Mouse (Mus musculus): ENCODE measurements around the gene Gm10972.
"Not testable (repeated sequence)": the region's sequence is repeated elsewhere in the genome, so short reads cannot be mapped to it uniquely, and the experiment has no call there.

DNA sequence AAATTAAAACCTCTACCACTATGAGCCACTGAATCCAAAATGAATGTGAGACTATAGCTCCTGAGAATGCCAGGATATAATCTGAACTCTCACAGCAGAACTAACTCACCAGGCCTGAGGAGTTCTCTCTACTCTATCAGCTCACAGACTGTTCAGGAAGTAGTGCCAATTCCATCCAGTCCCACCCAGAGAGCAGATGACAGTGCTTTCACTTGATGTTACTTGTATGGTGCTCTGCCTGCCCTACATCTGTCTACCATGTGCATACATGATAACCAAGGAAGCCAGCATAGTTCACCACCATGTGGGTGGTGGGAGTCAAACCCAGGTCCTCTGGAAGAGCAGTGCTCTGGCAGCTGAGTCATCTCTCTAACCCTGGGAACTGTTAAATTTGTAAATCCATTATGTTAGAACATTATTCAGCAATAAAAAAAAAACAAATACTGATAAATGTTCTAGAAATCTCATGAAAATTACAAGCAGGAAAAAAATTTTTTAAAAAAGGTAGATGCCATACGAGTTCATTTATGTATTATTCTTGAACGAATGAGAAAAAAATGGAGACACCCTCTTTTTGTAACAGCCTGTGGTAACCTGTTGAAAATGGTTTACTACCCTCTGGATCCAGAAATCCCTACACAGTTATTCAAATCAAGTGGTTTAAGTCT is at the start of gene Gm10972:
- not testable (repeated sequence) for TF ChIP-seq CTCF (IDR thresholded peaks at IDR 0.05; ENCODE audit: insufficient read depth, low read length); POLR2A (IDR thresholded peaks at IDR 0.05; ENCODE audit: borderline replicate concordance, extremely low read depth, low read depth, low read length)
